Mouse (Mus musculus) natural killer cell, adult 2 months (primary cell): Measurements from ENCODE around the gene Gpr146.

Experiments used
- DNase-seq, 2 experiments: peaks; one replicate each; pipeline ENCODE4 v3.0.0; 2022; ENCODE audit warnings: low spot score in 2 of 2

Gene Gpr146

GRCm38 (mm10) chr5:139427989-139428388 lies 50.5 kb downstream of the Gpr146 start:
- DNase-seq, result no peak

GRCm38 (mm10) chr5:139429818-139430341 lies 52.4 kb downstream of the Gpr146 start:
- DNase-seq, result no peak

- no peak for DNase-seq
Measured at GRCm38 (mm10) chr5:139432333-139432732, 54.8 kb downstream of the Gpr146 start.

GRCm38 (mm10) chr5:139432747-139433508 lies 55.4 kb downstream of the Gpr146 start:
- DNase-seq, result no peak

GRCm38 (mm10) chr5:139433842-139434568 lies 56.5 kb downstream of the Gpr146 start:
- DNase-seq, result no peak

- DNase-seq, result no peak
Measured at GRCm38 (mm10) chr5:139434940-139435339, 57.4 kb downstream of the Gpr146 start.

GRCm38 (mm10) chr5:139437769-139438168 lies 60.3 kb downstream of the Gpr146 start:
- no peak for DNase-seq

GRCm38 (mm10) chr5:139438440-139438839 lies 60.9 kb downstream of the Gpr146 start:
- no peak for DNase-seq

GRCm38 (mm10) chr5:139440451-139440850 lies 63.0 kb downstream of the Gpr146 start:
- DNase-seq, result no peak

- no peak for DNase-seq
Measured at GRCm38 (mm10) chr5:139440926-139441725, 63.6 kb downstream of the Gpr146 start.

GRCm38 (mm10) chr5:139441726-139442018 lies 64.2 kb downstream of the Gpr146 start:
- DNase-seq, result no peak

GRCm38 (mm10) chr5:139442428-139442827 lies 64.9 kb downstream of the Gpr146 start:
- DNase-seq, result no peak

- no peak for DNase-seq
Measured at GRCm38 (mm10) chr5:139442962-139443361, 65.5 kb downstream of the Gpr146 start.

GRCm38 (mm10) chr5:139445258-139445657 lies 67.8 kb downstream of the Gpr146 start:
- DNase-seq, result no peak
